Mouse (Mus musculus) T-cell, adult 2 months (primary cell): Measurements from ENCODE around the gene Mpzl3.
"Not testable (repeated sequence)": the region's sequence is repeated elsewhere in the genome, so short reads cannot be mapped to it uniquely, and the experiment has no call there.

Experiments used
- DNase-seq: peaks from one replicate; pipeline ENCODE4 v3.0.0; 2022; ENCODE audit warnings: low spot score

The Mpzl3 gene

DNA sequence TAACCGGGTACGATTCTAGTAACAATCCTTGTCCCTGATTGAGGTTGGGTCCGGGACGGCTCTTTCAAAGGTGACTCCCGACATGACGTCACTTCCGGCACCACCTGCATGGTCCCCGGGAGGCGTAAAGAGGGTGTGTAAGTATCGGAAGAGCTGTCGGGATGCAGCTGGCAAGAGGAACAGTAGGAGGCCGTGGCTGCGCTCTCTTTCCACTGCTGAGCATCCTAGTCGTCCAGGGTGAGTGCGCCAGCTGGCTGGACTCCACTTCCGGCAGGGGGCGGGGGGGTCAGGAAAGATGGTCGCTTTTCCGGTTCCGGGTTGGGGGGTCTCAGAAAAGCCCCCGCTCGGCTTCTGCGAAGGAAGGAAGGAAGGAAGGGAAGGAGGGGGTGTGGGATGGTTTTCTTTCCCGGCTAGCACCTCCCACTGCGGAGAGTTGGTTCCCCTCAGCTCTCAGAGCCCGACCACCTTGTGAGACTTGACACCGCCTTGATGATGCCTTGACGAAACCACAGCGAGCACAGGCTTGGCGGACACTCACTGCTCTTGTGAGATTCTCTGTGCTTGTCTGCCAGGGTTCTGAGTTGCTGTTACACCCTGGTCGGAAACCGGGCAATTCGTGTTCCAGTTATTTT is at the start of gene Mpzl3:
Mpzl3 (plus strand) TSS at position 105 of the 632 bp plus-strand sequence.
- DNase-seq = peak; percentile 84

- DNase-seq = no peak
Observed at GRCm38 (mm10) chr9:45007404-45007803, 47.6 kb upstream of the Mpzl3 start.

DNA sequence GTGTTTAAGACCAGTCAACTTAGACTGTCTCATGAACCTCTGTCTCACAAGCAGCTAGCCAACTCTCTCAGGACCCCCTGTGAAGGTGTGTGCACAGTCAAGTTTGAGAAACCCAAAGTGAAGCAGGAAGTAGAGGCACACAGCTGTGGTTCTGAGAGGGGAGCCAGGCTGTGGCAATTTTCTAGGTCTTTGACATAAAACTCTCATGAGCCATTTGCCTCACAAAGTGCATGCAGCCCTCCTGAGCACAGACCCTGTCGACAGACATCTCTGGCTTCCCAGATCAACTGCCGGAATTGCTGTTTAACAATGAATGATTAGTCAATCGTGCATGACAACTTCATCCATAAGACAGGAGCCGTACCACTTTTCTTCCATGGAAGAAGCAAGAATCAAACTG is 46.6 kb upstream of the Mpzl3 start:
- peak; percentile 39 for DNase-seq

GRCm38 (mm10) chr9:45009180-45010078 is 45.6 kb upstream of the Mpzl3 start, which contains the start of gene Cd3e:
Gene Cd3e, minus strand, starts transcription at chr9:45009627.
- DNase-seq = peak; percentile 81

DNA sequence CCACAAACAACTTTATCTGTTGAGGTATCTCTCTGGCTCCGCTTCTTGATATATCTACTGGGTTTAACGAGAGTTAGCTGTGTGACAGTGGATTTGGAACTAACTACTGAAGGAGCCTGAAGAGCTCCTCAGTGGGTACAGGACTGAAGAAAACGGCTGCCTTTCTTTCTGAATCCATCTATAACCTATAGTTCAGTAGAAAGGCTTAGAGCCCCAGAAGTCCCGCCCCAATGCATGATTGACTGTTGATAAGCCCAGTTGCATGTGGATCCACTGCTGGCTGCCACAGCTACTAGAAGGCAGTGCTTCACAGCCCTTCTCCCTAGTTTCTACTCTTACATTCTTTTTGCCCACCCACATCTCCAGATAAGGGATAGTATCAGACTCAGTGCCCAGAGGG is 44.5 kb upstream of the Mpzl3 start:
- DNase-seq = peak; percentile 73

GRCm38 (mm10) chr9:45011291-45011690 is 43.7 kb upstream of the Mpzl3 start:
- no peak for DNase-seq

GRCm38 (mm10) chr9:45014879-45015278 is 40.1 kb upstream of the Mpzl3 start:
- DNase-seq = peak; percentile 40

- DNase-seq = peak; percentile 73
Observed at GRCm38 (mm10) chr9:45015841-45016240, 39.1 kb upstream of the Mpzl3 start.

GRCm38 (mm10) chr9:45018031-45018430 is 37.0 kb upstream of the Mpzl3 start:
- DNase-seq = no peak

- DNase-seq = peak; percentile 73
Observed at GRCm38 (mm10) chr9:45022800-45023199, 32.2 kb upstream of the Mpzl3 start.

DNA sequence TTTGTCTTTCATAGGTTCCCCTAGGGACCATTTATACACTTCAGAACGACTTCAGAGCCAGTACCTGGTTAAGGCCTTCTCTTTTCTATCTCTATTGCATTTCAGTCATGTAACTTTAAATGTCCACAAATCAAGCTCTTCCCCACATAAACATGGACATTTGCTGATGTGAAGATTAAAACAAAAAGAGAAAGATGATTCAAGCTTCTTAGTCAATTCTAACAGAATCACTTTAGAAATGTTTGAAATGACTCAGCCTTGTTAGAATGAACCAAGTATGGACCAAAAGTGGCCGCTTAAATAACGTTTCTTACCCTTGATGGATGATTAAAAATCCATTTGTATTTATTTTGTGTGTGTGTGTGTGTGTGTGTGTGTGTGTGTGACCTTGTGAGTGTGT is 31.3 kb upstream of the Mpzl3 start:
- DNase-seq = no peak

- no peak for DNase-seq
Observed at GRCm38 (mm10) chr9:45024187-45024586, 30.8 kb upstream of the Mpzl3 start.

GRCm38 (mm10) chr9:45027376-45027775 is 27.6 kb upstream of the Mpzl3 start:
- no peak for DNase-seq

DNA sequence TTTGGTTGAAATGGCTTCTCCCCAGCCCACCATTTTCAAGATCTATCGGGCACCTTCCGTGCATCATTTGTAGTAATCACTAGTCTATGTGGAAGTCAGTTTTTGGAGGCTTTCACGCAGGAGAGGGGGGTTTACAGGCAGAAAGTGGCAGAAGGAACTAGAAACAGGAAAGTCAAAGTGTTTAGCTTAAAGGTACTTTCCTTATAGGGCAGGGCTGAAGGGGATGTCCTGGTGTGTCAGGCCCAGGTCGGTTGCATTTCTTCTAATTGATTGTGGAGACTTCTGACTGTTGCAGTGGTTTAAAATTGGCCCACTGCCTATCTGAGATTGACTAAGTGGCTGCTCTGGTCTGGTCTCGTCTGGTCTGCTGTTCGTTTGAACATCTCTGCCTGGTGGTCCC is 24.6 kb upstream of the Mpzl3 start:
- DNase-seq = no peak

DNA sequence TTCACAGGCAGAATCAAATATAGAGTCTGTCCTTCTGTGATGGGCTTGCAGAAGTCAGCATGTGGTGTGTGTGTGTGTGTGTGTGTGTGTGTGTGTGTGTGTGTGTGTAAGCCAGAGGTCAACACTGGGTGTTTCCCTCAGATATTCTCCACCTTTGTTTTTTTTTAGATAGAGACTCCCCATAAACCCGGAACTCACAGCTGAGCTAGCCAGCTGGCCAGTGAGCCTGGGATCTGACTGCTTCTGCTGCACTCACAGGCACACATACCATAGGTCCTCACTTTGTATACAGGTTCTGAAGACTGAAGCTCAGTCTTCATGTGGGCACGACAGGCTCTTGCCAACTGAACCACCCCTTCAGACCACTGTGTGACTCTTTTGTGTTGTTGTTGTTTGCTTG is 22.7 kb upstream of the Mpzl3 start:
- DNase-seq = no peak

GRCm38 (mm10) chr9:45034526-45034925 is 20.5 kb upstream of the Mpzl3 start:
- no peak for DNase-seq

DNA sequence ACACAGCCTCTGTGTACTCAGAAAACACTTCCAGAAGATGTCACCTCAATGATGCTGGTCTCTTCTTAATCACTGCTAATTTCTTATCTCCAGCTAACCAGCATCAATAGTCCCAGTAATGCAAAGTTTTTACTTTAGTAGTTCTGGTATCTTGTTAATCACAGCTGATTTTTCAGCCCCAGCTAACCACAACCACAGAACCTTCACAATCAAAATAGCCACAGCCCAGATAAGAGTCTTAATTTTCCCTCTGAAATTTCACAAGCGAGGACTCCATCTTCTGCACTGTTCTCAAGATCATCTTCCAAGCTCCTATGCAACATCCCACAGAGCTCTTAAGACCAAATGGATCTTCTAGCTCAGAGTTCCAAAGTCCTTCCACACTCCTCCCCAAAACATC is 17.2 kb upstream of the Mpzl3 start:
- not testable (repeated sequence) for DNase-seq

- no peak for DNase-seq
Observed at GRCm38 (mm10) chr9:45039499-45039898, 15.5 kb upstream of the Mpzl3 start, which contains the start of gene Mpzl2. Gene Mpzl2, plus strand, starts transcription at chr9:45039799.

- DNase-seq = no peak
Observed at GRCm38 (mm10) chr9:45040066-45040845, 14.7 kb upstream of the Mpzl3 start.

- peak; percentile 14 for DNase-seq
Observed at GRCm38 (mm10) chr9:45041131-45041838, 13.7 kb upstream of the Mpzl3 start.

GRCm38 (mm10) chr9:45042056-45042720 is 12.8 kb upstream of the Mpzl3 start:
- peak; percentile 3 for DNase-seq
